Mouse (Mus musculus): Measurements from ENCODE around the gene Nxph4. TPM values are rescaled to one million over a fixed set of nuclear protein-coding genes. Genes with fewer than 3 reads are reported as not detected.

The Nxph4 gene
- polyA plus RNA-seq, 1 experiment from 2014 or later: 6.1 TPM

- Histone ChIP-seq H3K9ac (ENCODE audit: low read depth, low read length) (no peak overlapping the region), H3K4me2 (ENCODE audit: low read depth, low read length) (peak overlapping the region; percentile 16; the same call in 1 of the 2 replicates), H3K4me3 (ENCODE audit: low read depth, low read length) (peak overlapping the region; percentile 14; the same call in 1 of the 2 replicates), H3K9me3 (ENCODE audit: control insufficient read depth, low read length) (no peaks in the 10 kb centered on the region), H3K4me1 (ENCODE audit: control insufficient read depth, insufficient read depth, low read length) (peaks cover 33% of the 10 kb centered on the region), H3K36me3 (ENCODE audit: control insufficient read depth, insufficient read depth, low read length) (peaks cover 8% of the 10 kb centered on the region; the same call in 1 of the 2 replicates), H3K27me3 (replicated peaks; ENCODE audit: control insufficient read depth, insufficient read depth, low read length) (peaks cover 66% of the 10 kb centered on the region), H3K27ac (replicated peaks; ENCODE audit: low read depth, low read length) (no peak overlapping the region)
- DNase-seq (ENCODE audit: low spot score): no peak
- ATAC-seq (ENCODE audit: low read depth): no peak
- 2% methylated on average over 15 of the region's 23 CpGs for WGBS
Observed at GRCm38 (mm10) chr10:127524646-127525255, 9.6 kb downstream of the Nxph4 start.

GRCm38 (mm10) chr10:127522088-127522581 is 12.2 kb downstream of the Nxph4 start, which contains the start of gene Shmt2:
TSS of gene Shmt2 (minus strand) at chr10:127522444.
- WGBS: 0% methylated on average over 21 of the region's 21 CpGs
- DNase-seq (ENCODE audit: low spot score) (peak; percentile 96), ATAC-seq (ENCODE audit: low read depth) (peak; percentile 70)
- H3K27ac ChIP-seq (replicated peaks; ENCODE audit: low read depth, low read length): no peak within 1 kb of the TSS
- H3K9ac ChIP-seq (ENCODE audit: low read depth, low read length): peak within 1 kb of the TSS; percentile 66
- peak within 1 kb of the TSS; percentile 58 for H3K4me3 ChIP-seq (ENCODE audit: low read depth, low read length)
- H3K4me2 ChIP-seq (ENCODE audit: low read depth, low read length): peak within 1 kb of the TSS; percentile 92
- H3K4me1 ChIP-seq (ENCODE audit: control insufficient read depth, insufficient read depth, low read length): peaks cover 33% of the 10 kb centered on the region
- peaks cover 34% of the 10 kb centered on the region for H3K36me3 ChIP-seq (ENCODE audit: control insufficient read depth, insufficient read depth, low read length)
- H3K9me3 ChIP-seq (ENCODE audit: control insufficient read depth, low read length): no peaks in the 10 kb centered on the region
- peaks cover 45% of the 10 kb centered on the region for H3K27me3 ChIP-seq (replicated peaks; ENCODE audit: control insufficient read depth, insufficient read depth, low read length)

GRCm38 (mm10) chr10:127521611-127522080 is 12.7 kb downstream of the Nxph4 start:
- Histone ChIP-seq H3K9me3 (ENCODE audit: control insufficient read depth, low read length) (no peaks in the 10 kb centered on the region), H3K4me2 (ENCODE audit: low read depth, low read length) (peak overlapping the region; percentile 92), H3K36me3 (ENCODE audit: control insufficient read depth, insufficient read depth, low read length) (peaks cover 35% of the 10 kb centered on the region), H3K27me3 (replicated peaks; ENCODE audit: control insufficient read depth, insufficient read depth, low read length) (peaks cover 40% of the 10 kb centered on the region), H3K4me3 (ENCODE audit: low read depth, low read length) (peak overlapping the region; percentile 58), H3K27ac (replicated peaks; ENCODE audit: low read depth, low read length) (no peak overlapping the region), H3K9ac (ENCODE audit: low read depth, low read length) (peak overlapping the region; percentile 66), H3K4me1 (ENCODE audit: control insufficient read depth, insufficient read depth, low read length) (peaks cover 34% of the 10 kb centered on the region)
- 5% methylated on average over 12 of the region's 12 CpGs for WGBS
- peak; percentile 4; the same call in 1 of the 2 replicates for ATAC-seq (ENCODE audit: low read depth)
- DNase-seq (ENCODE audit: low spot score): no peak

GRCm38 (mm10) chr10:127520714-127521357 is 13.5 kb downstream of the Nxph4 start:
- peak overlapping the region; percentile 92 for H3K4me2 ChIP-seq (ENCODE audit: low read depth, low read length)
- ATAC-seq (ENCODE audit: low read depth): no peak
- H3K9me3 ChIP-seq (ENCODE audit: control insufficient read depth, low read length): no peaks in the 10 kb centered on the region
- peaks cover 37% of the 10 kb centered on the region for H3K27me3 ChIP-seq (replicated peaks; ENCODE audit: control insufficient read depth, insufficient read depth, low read length)
- WGBS: 79% methylated on average over 20 of the region's 20 CpGs
- peak overlapping the region; percentile 58; the same call in 1 of the 2 replicates for H3K4me3 ChIP-seq (ENCODE audit: low read depth, low read length)
- H3K27ac ChIP-seq (replicated peaks; ENCODE audit: low read depth, low read length): no peak overlapping the region
- H3K4me1 ChIP-seq (ENCODE audit: control insufficient read depth, insufficient read depth, low read length): peaks cover 34% of the 10 kb centered on the region
- peak overlapping the region; percentile 66; the same call in 1 of the 2 replicates for H3K9ac ChIP-seq (ENCODE audit: low read depth, low read length)
- H3K36me3 ChIP-seq (ENCODE audit: control insufficient read depth, insufficient read depth, low read length): peaks cover 35% of the 10 kb centered on the region
- no peak for DNase-seq (ENCODE audit: low spot score)

- DNase-seq (ENCODE audit: low spot score) (no peak), ATAC-seq (ENCODE audit: low read depth) (no peak)
- WGBS: 94% methylated on average over 36 of the region's 37 CpGs
- no peaks in the 10 kb centered on the region for H3K9me3 ChIP-seq (ENCODE audit: control insufficient read depth, low read length)
- peaks cover 33% of the 10 kb centered on the region for H3K4me1 ChIP-seq (ENCODE audit: control insufficient read depth, insufficient read depth, low read length)
- H3K4me2 ChIP-seq (ENCODE audit: low read depth, low read length): peak overlapping the region; percentile 92; the same call in 1 of the 2 replicates
- peaks cover 37% of the 10 kb centered on the region for H3K27me3 ChIP-seq (replicated peaks; ENCODE audit: control insufficient read depth, insufficient read depth, low read length)
- H3K27ac ChIP-seq (replicated peaks; ENCODE audit: low read depth, low read length): no peak overlapping the region
- H3K4me3 ChIP-seq (ENCODE audit: low read depth, low read length): no peak overlapping the region
- no peak overlapping the region for H3K9ac ChIP-seq (ENCODE audit: low read depth, low read length)
- H3K36me3 ChIP-seq (ENCODE audit: control insufficient read depth, insufficient read depth, low read length): peaks cover 35% of the 10 kb centered on the region
Observed at GRCm38 (mm10) chr10:127519903-127520713, 14.3 kb downstream of the Nxph4 start.

GRCm38 (mm10) chr10:127519041-127519701 is 15.2 kb downstream of the Nxph4 start:
- H3K9ac ChIP-seq (ENCODE audit: low read depth, low read length): no peak overlapping the region
- DNase-seq (ENCODE audit: low spot score) (no peak), ATAC-seq (ENCODE audit: low read depth) (no peak)
- no peak overlapping the region for H3K4me3 ChIP-seq (ENCODE audit: low read depth, low read length)
- peaks cover 28% of the 10 kb centered on the region for H3K4me1 ChIP-seq (ENCODE audit: control insufficient read depth, insufficient read depth, low read length)
- no peak overlapping the region for H3K4me2 ChIP-seq (ENCODE audit: low read depth, low read length)
- no peak overlapping the region for H3K27ac ChIP-seq (replicated peaks; ENCODE audit: low read depth, low read length)
- no peaks in the 10 kb centered on the region for H3K9me3 ChIP-seq (ENCODE audit: control insufficient read depth, low read length)
- peaks cover 35% of the 10 kb centered on the region for H3K36me3 ChIP-seq (ENCODE audit: control insufficient read depth, insufficient read depth, low read length)
- peaks cover 37% of the 10 kb centered on the region for H3K27me3 ChIP-seq (replicated peaks; ENCODE audit: control insufficient read depth, insufficient read depth, low read length)
- 93% methylated on average over 25 of the region's 26 CpGs for WGBS

- no peak overlapping the region for H3K4me3 ChIP-seq (ENCODE audit: low read depth, low read length)
- ATAC-seq (ENCODE audit: low read depth): no peak
- H3K4me1 ChIP-seq (ENCODE audit: control insufficient read depth, insufficient read depth, low read length): peaks cover 40% of the 10 kb centered on the region
- H3K27ac ChIP-seq (replicated peaks; ENCODE audit: low read depth, low read length): no peak overlapping the region
- peaks cover 35% of the 10 kb centered on the region for H3K36me3 ChIP-seq (ENCODE audit: control insufficient read depth, insufficient read depth, low read length)
- H3K9me3 ChIP-seq (ENCODE audit: control insufficient read depth, low read length): no peaks in the 10 kb centered on the region
- 95% methylated on average over 22 of the region's 22 CpGs for WGBS
- no peak overlapping the region for H3K4me2 ChIP-seq (ENCODE audit: low read depth, low read length)
- H3K27me3 ChIP-seq (replicated peaks; ENCODE audit: control insufficient read depth, insufficient read depth, low read length): peaks cover 42% of the 10 kb centered on the region
- H3K9ac ChIP-seq (ENCODE audit: low read depth, low read length): no peak overlapping the region
- no peak for DNase-seq (ENCODE audit: low spot score)
Observed at GRCm38 (mm10) chr10:127517941-127518340, 16.4 kb downstream of the Nxph4 start.
